Mouse (Mus musculus) cerebellum, adult 9-11 months (tissue): ENCODE data around the gene 9430097D07Rik.

ENCODE experiments used
- DNase-seq: peaks from one replicate; pipeline ENCODE4 v3.0.0; 2022

9430097D07Rik gene

GRCm38 (mm10) chr2:32575586-32576160 lies at the start of gene 9430097D07Rik:
TSS of gene 9430097D07Rik (minus strand) at chr2:32575684.
- peak; percentile 84 for DNase-seq

GRCm38 (mm10) chr2:32624111-32624748 lies 48.7 kb upstream of the 9430097D07Rik start:
- peak; percentile 34 for DNase-seq

GRCm38 (mm10) chr2:32621517-32621859 lies 46.0 kb upstream of the 9430097D07Rik start, which contains the start of gene Ak1:
TSS of gene Ak1 (plus strand) at chr2:32621758.
- peak; percentile 43 for DNase-seq

- peak; percentile 34 for DNase-seq
Measured at GRCm38 (mm10) chr2:32620682-32621516, 45.4 kb upstream of the 9430097D07Rik start.

- DNase-seq = no peak
Measured at GRCm38 (mm10) chr2:32618051-32618450, 42.6 kb upstream of the 9430097D07Rik start.

GRCm38 (mm10) chr2:32617601-32618000 lies 42.1 kb upstream of the 9430097D07Rik start:
- DNase-seq = no peak

GRCm38 (mm10) chr2:32617109-32617508 lies 41.6 kb upstream of the 9430097D07Rik start:
- no peak for DNase-seq

GRCm38 (mm10) chr2:32612274-32612673 lies 36.8 kb upstream of the 9430097D07Rik start:
- DNase-seq = no peak

- no peak for DNase-seq
Measured at GRCm38 (mm10) chr2:32610610-32611229, 35.2 kb upstream of the 9430097D07Rik start.

GRCm38 (mm10) chr2:32608778-32609435 lies 33.4 kb upstream of the 9430097D07Rik start:
- peak; percentile 58 for DNase-seq

- DNase-seq = peak; percentile 85
Measured at GRCm38 (mm10) chr2:32608141-32608777, 32.8 kb upstream of the 9430097D07Rik start.

GRCm38 (mm10) chr2:32607262-32607947 lies 31.9 kb upstream of the 9430097D07Rik start:
- DNase-seq = peak; percentile 78

- peak; percentile 91 for DNase-seq
Measured at GRCm38 (mm10) chr2:32606161-32607142, 31.0 kb upstream of the 9430097D07Rik start.

GRCm38 (mm10) chr2:32604631-32605030 lies 29.1 kb upstream of the 9430097D07Rik start:
- DNase-seq = no peak

- peak; percentile 89 for DNase-seq
Measured at GRCm38 (mm10) chr2:32602600-32603054, 27.1 kb upstream of the 9430097D07Rik start.

- peak; percentile 78 for DNase-seq
Measured at GRCm38 (mm10) chr2:32601417-32602065, 26.1 kb upstream of the 9430097D07Rik start.

- DNase-seq = no peak
Measured at GRCm38 (mm10) chr2:32599409-32599808, 23.9 kb upstream of the 9430097D07Rik start, which contains the start of gene St6galnac6. TSS of gene St6galnac6 (plus strand) at chr2:32599709.

GRCm38 (mm10) chr2:32598506-32598905 lies 23.0 kb upstream of the 9430097D07Rik start:
- peak; percentile 81 for DNase-seq

- no peak for DNase-seq
Measured at GRCm38 (mm10) chr2:32597699-32598098, 22.2 kb upstream of the 9430097D07Rik start.
